ENCODE assay signal across 33 mouse cellular contexts in the genomic region with DNA sequence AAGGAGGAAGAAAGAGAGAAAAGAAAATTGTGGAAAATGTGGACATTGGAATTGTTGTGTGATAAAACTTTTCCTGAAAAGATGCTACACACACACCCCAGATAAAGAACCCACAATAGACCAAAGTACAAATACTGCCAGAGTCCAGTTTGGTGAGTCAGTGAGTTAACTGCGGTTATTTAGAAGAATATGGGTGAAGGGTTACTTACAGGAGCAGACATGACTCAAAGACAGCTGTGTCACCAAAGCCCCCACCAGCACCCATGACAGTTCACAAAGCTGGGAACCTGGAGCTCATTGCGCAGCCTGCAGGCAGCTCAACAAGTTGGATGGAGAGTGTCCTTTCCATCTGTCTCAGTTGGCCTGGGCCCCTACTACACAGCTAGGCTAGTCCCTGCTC. TPM values are rescaled to one million over a fixed set of nuclear protein-coding genes. Genes with fewer than 3 reads are reported as not detected.
"Had no signal": no experiment of that assay in that cellular context is flagged by ENCODE, and none has a peak within 500 bp of the region (broad histone marks: within the 10 kb centered on the region; RNA-seq: fewer than 3 reads in every experiment).

No protein-coding gene starts in this region.

- H3K36me3 ChIP-seq: heart, embryonic 10.5 days; heart, embryonic 12.5 days; hindbrain, embryonic 10.5 days; hindbrain, embryonic 12.5 days; limb, embryonic 13.5 days; limb, embryonic 15.5 days; liver, embryonic 13.5 days; liver, embryonic 15.5 days had no signal

- H3K4me1 ChIP-seq: limb, embryonic 15.5 days; liver, embryonic 13.5 days had no signal

- DNase-seq: gastrocnemius, adult 2 months; gastrocnemius, postnatal 10 days; gastrocnemius, postnatal 25 days; heart, adult 2 months; heart, postnatal 10 days; heart, postnatal 4 days; kidney, adult 11 months; kidney, adult 2 months; kidney, postnatal 10 days; kidney, postnatal 25 days; layer of hippocampus, adult 9-11 months; layer of hippocampus, postnatal 36 days; left cerebral cortex, postnatal 4 days; liver, embryonic 13.5 days had no signal

- H3K9me3 ChIP-seq: heart, embryonic 10.5 days; heart, embryonic 12.5 days; hindbrain, embryonic 10.5 days; hindbrain, embryonic 12.5 days; limb, embryonic 13.5 days; limb, embryonic 15.5 days; liver, embryonic 13.5 days; liver, embryonic 15.5 days had no signal

- H3K9ac ChIP-seq: heart, embryonic 12.5 days; hindbrain, embryonic 12.5 days; hindbrain, embryonic 14.5 days; limb, embryonic 13.5 days; limb, embryonic 15.5 days; liver, embryonic 13.5 days; liver, embryonic 15.5 days had no signal

- ATAC-seq: hindbrain, embryonic 16.5 days; inflammation-experienced regulatory T-cells, adult 6 months had no signal

- H3K4me3 ChIP-seq: gastrocnemius, adult 2 months; heart, adult 2 months; heart, embryonic 10.5 days; heart, embryonic 12.5 days; hindbrain, embryonic 10.5 days; hindbrain, embryonic 12.5 days; limb, embryonic 13.5 days; limb, embryonic 15.5 days; liver, embryonic 13.5 days; liver, embryonic 15.5 days had no signal

- H3K27ac ChIP-seq: gastrocnemius, adult 2 months; heart, adult 2 months; heart, embryonic 10.5 days; hindbrain, embryonic 10.5 days; hindbrain, embryonic 12.5 days; hindbrain, embryonic 14.5 days; limb, embryonic 13.5 days; limb, embryonic 15.5 days; liver, embryonic 13.5 days; liver, embryonic 15.5 days had no signal

- H3K4me2 ChIP-seq: heart, embryonic 12.5 days; hindbrain, embryonic 12.5 days; hindbrain, embryonic 14.5 days; limb, embryonic 13.5 days; limb, embryonic 15.5 days; liver, embryonic 13.5 days; liver, embryonic 15.5 days had no signal

RNA-seq across cellular contexts. Expression of a gene that starts 31.7 kb away (rescaled TPM):
- total RNA-seq: gastrocnemius, adult 2 months; gastrocnemius, postnatal 10 days; gastrocnemius, postnatal 25 days; gastrocnemius, postnatal 4 days; granulocyte monocyte progenitor cell, adult 5-6 weeks; heart, adult 2 months; heart, postnatal 10 days; heart, postnatal 25 days; heart, postnatal 4 days; left cerebral cortex, adult 18-20 months; left cerebral cortex, adult 8-10 months; liver, adult 2 months had no signal
- polyA plus RNA-seq: frontal cortex, adult 2 months; heart, embryonic 10.5 days; heart, embryonic 12.5 days; inflammation-experienced regulatory T-cells, adult 6 months; kidney, adult 2 months; kidney, embryonic 14.5 days; kidney, embryonic 16.5 days; liver, adult 2 months; liver, embryonic 13.5 days; liver, embryonic 15.5 days had no signal
